Mouse (Mus musculus) midbrain, embryonic 16.5 days (tissue): Measurements from ENCODE around the gene Eif4e2. TPM values are rescaled to one million over a fixed set of nuclear protein-coding genes. Genes with fewer than 3 reads are reported as not detected.

ENCODE experiments used
- ATAC-seq: fragments of 200-750 bp; cut with Nextera tagmentation; 2 replicates; pipeline ENCODE4 v1.8.0; 2017; ENCODE audit warnings: moderate TSS enrichment
- H3K27ac ChIP-seq: fragments of 300-500 bp; sonication (generic); 2 replicates; pipeline ENCODE4 v1.5.1; 2014; ENCODE audit warnings: mild to moderate bottlenecking, low read length, mixed read lengths
- H3K27me3 ChIP-seq: fragments of 300-500 bp; sonication (generic); 2 replicates; pipeline ENCODE4 v1.6.1; 2014; ENCODE audit warnings: low read depth, low read length, mixed read lengths; ENCODE audit not compliant: control insufficient read depth, insufficient read depth
- H3K36me3 ChIP-seq: fragments of 300-500 bp; sonication (generic); 2 replicates; pipeline ENCODE4 v1.6.1; 2014; ENCODE audit warnings: mild to moderate bottlenecking, low read length, moderate library complexity, mixed read lengths; ENCODE audit not compliant: control insufficient read depth, insufficient read depth
- H3K4me1 ChIP-seq: fragments of 300-500 bp; sonication (generic); 2 replicates; pipeline ENCODE4 v1.6.1; 2014; ENCODE audit warnings: mild to moderate bottlenecking, low read length, mixed read lengths; ENCODE audit not compliant: control insufficient read depth, insufficient read depth
- H3K4me2 ChIP-seq: fragments of 300-500 bp; sonication (generic); 2 replicates; pipeline ENCODE4 v1.6.1; 2014; ENCODE audit warnings: mild to moderate bottlenecking, low read length, mixed read lengths
- H3K4me3 ChIP-seq: fragments of 300-500 bp; sonication (generic); 2 replicates; pipeline ENCODE4 v1.5.1; 2014; ENCODE audit warnings: low read depth, mild to moderate bottlenecking, low read length, moderate library complexity, mixed read lengths
- H3K9ac ChIP-seq: fragments of 300-500 bp; sonication (generic); 2 replicates; pipeline ENCODE4 v1.6.1; 2014; ENCODE audit warnings: low read depth, low read length, mixed read lengths
- H3K9me3 ChIP-seq: fragments of 300-500 bp; sonication (generic); replicated peaks from 2 replicates; pipeline ENCODE4 v1.6.1; 2014; ENCODE audit warnings: mild to moderate bottlenecking, low read length, mixed read lengths; ENCODE audit not compliant: control insufficient read depth, poor library complexity, severe bottlenecking
- whole genome bisulfite sequencing: fragments of 180-500 bp; shearing (Covaris S2); extraction: QIAGEN DNeasy Blood & Tissue Kit; methylation state at CpG from one replicate; pipeline ENCODE4 v1.1.7; 2014; 5-methylcytosine and 5-hydroxymethylcytosine counted together
- polyA plus RNA-seq: library from polyadenylated mRNA; unstranded; fragments of >200 nt; fragmentation: Nextera tagmentation; extraction: Ambion mirVana; gene quantifications from 2 replicates; pipeline ENCODE4 v1.2.1, GENCODE M21; 2015

The Eif4e2 gene
- polyA plus RNA-seq, 1 experiment from 2014 or later: 86.6 TPM

GRCm38 (mm10) chr1:87274134-87274533 lies 60.4 kb downstream of the Eif4e2 start:
- Histone ChIP-seq H3K4me3 (no peak overlapping the region), H3K9ac (no peak overlapping the region), H3K27me3 (0 out of 2 replicates have a peak, but pooled peaks cover 4% of the 10 kb centered on the region), H3K4me2 (no peak overlapping the region), H3K9me3 (no peaks in the 10 kb centered on the region), H3K36me3 (no peaks in the 10 kb centered on the region), H3K4me1 (no peaks in the 10 kb centered on the region), H3K27ac (0 out of 2 replicates have a peak overlapping the region, but pooled peaks have one; percentile 33)
- no peak for ATAC-seq
- WGBS: 66% methylated on average over 4 of the region's 4 CpGs

GRCm38 (mm10) chr1:87275151-87275550 lies 61.4 kb downstream of the Eif4e2 start:
- H3K4me3 ChIP-seq: no peak overlapping the region
- 93% methylated on average over 12 of the region's 12 CpGs for WGBS
- H3K27ac ChIP-seq: no peak overlapping the region
- no peak overlapping the region for H3K9ac ChIP-seq
- ATAC-seq: no peak
- no peaks in the 10 kb centered on the region for H3K36me3 ChIP-seq
- no peaks in the 10 kb centered on the region for H3K4me1 ChIP-seq
- H3K4me2 ChIP-seq: no peak overlapping the region
- no peaks in the 10 kb centered on the region for H3K9me3 ChIP-seq
- H3K27me3 ChIP-seq: no peaks in the 10 kb centered on the region

GRCm38 (mm10) chr1:87276056-87276455 lies 62.3 kb downstream of the Eif4e2 start:
- 85% methylated on average over 2 of the region's 2 CpGs for WGBS

GRCm38 (mm10) chr1:87280281-87280680 lies 66.6 kb downstream of the Eif4e2 start:
- peaks cover 4% of the 10 kb centered on the region; the same call in 1 of the 2 replicates for H3K4me1 ChIP-seq
- H3K4me3 ChIP-seq: no peak overlapping the region
- no peak overlapping the region for H3K9ac ChIP-seq
- no peak for ATAC-seq
- WGBS: 73% methylated on average over 5 of the region's 5 CpGs
- H3K9me3 ChIP-seq: no peaks in the 10 kb centered on the region
- no peaks in the 10 kb centered on the region for H3K36me3 ChIP-seq
- H3K27me3 ChIP-seq: no peaks in the 10 kb centered on the region
- no peak overlapping the region for H3K27ac ChIP-seq
- H3K4me2 ChIP-seq: no peak overlapping the region

More at GRCm38 (mm10) chr1:87276056-87276455, 62.3 kb downstream of the Eif4e2 start:
- Histone ChIP-seq H3K4me1 (no peaks in the 10 kb centered on the region), H3K36me3 (no peaks in the 10 kb centered on the region), H3K4me3 (no peak overlapping the region), H3K4me2 (no peak overlapping the region), H3K9me3 (no peaks in the 10 kb centered on the region), H3K9ac (no peak overlapping the region), H3K27ac (no peak overlapping the region), H3K27me3 (no peaks in the 10 kb centered on the region)
- ATAC-seq: no peak

GRCm38 (mm10) chr1:87281599-87282412 lies 68.1 kb downstream of the Eif4e2 start:
- Histone ChIP-seq H3K36me3 (no peaks in the 10 kb centered on the region), H3K27me3 (no peaks in the 10 kb centered on the region), H3K27ac (no peak overlapping the region), H3K4me2 (0 out of 2 replicates have a peak overlapping the region, but pooled peaks have one; percentile 17), H3K4me3 (no peak overlapping the region), H3K9me3 (no peaks in the 10 kb centered on the region), H3K9ac (0 out of 2 replicates have a peak overlapping the region, but pooled peaks have one; percentile 25), H3K4me1 (peaks cover 4% of the 10 kb centered on the region; the same call in 1 of the 2 replicates)
- WGBS: 16% methylated on average over 20 of the region's 20 CpGs
- ATAC-seq: no peak; the same call in 1 of the 2 replicates

GRCm38 (mm10) chr1:87282413-87282788 lies 68.7 kb downstream of the Eif4e2 start:
- H3K4me3 ChIP-seq: no peak overlapping the region
- H3K36me3 ChIP-seq: no peaks in the 10 kb centered on the region
- no peak overlapping the region for H3K9ac ChIP-seq
- peaks cover 4% of the 10 kb centered on the region; the same call in 1 of the 2 replicates for H3K4me1 ChIP-seq
- no peaks in the 10 kb centered on the region for H3K27me3 ChIP-seq
- H3K9me3 ChIP-seq: no peaks in the 10 kb centered on the region
- ATAC-seq: no peak
- WGBS: 74% methylated on average over 6 of the region's 6 CpGs
- H3K27ac ChIP-seq: no peak overlapping the region
- no peak overlapping the region for H3K4me2 ChIP-seq

GRCm38 (mm10) chr1:87283410-87283960 lies 69.8 kb downstream of the Eif4e2 start:
- H3K4me1 ChIP-seq: peaks cover 4% of the 10 kb centered on the region; the same call in 1 of the 2 replicates
- no peaks in the 10 kb centered on the region for H3K36me3 ChIP-seq
- no peak overlapping the region for H3K27ac ChIP-seq
- 84% methylated on average over 10 of the region's 10 CpGs for WGBS
- H3K27me3 ChIP-seq: no peaks in the 10 kb centered on the region
- no peak overlapping the region for H3K4me3 ChIP-seq
- ATAC-seq: no peak
- no peak overlapping the region for H3K4me2 ChIP-seq
- H3K9ac ChIP-seq: no peak overlapping the region
- H3K9me3 ChIP-seq: no peaks in the 10 kb centered on the region

- H3K4me3 ChIP-seq: no peak overlapping the region
- no peak overlapping the region for H3K9ac ChIP-seq
- WGBS: 45% methylated on average over 2 of the region's 2 CpGs
- H3K36me3 ChIP-seq: no peaks in the 10 kb centered on the region
- no peaks in the 10 kb centered on the region for H3K27me3 ChIP-seq
- no peak overlapping the region for H3K27ac ChIP-seq
- no peaks in the 10 kb centered on the region for H3K9me3 ChIP-seq
- H3K4me2 ChIP-seq: no peak overlapping the region
- no peak for ATAC-seq
- peaks cover 1% of the 10 kb centered on the region; the same call in 1 of the 2 replicates for H3K4me1 ChIP-seq
Measured at GRCm38 (mm10) chr1:87287105-87287504, 73.4 kb downstream of the Eif4e2 start.
